Mouse (Mus musculus) ES-Bruce4 (cell line): Measurements from ENCODE around the gene Adamts5.

Source experiments
- CTCF ChIP-seq: IDR thresholded peaks from one replicate; pipeline ENCODE4 v1.8.1; 2011; ENCODE audit warnings: low read depth, low read length
- POLR2A ChIP-seq: IDR thresholded peaks from one replicate; pipeline ENCODE4 v1.8.1; 2011; ENCODE audit warnings: low read length; ENCODE audit not compliant: insufficient read depth

GRCm38 (mm10) chr16:85889778-85890177 lies 11.8 kb downstream of the Adamts5 start:
- TF ChIP-seq POLR2A (no peak), CTCF (no peak)
